In genomic region chr9:25175039-25175442, GRCm38 (mm10) we compare ENCODE assay signal across 9 mouse cellular contexts. TPM values are rescaled to one million over a fixed set of nuclear protein-coding genes. Genes with fewer than 3 reads are reported as not detected.
A peak's percentile ranks its signal among the peaks of the same experiment; 100 is the strongest.
DNase-seq lines count a peak whose midpoint lies in the region; ATAC-seq and TF ChIP-seq lines count a peak whose summit lies in the region.
"Had no signal": no experiment of that assay in that cellular context is flagged by ENCODE, and none has a peak within 500 bp of the region (broad histone marks: within the 10 kb centered on the region; RNA-seq: fewer than 3 reads in every experiment).

No protein-coding gene starts in this region.

- no peak overlapping the region for H3K9ac ChIP-seq in forebrain, embryonic 13.5 days
- no peak overlapping the region for H3K9ac ChIP-seq in forebrain, embryonic 12.5 days

- DNase-seq in cerebellum, postnatal 14 days, result peak; percentile 83 to 93
- peak; percentile 87 for DNase-seq in gastrocnemius, postnatal 25 days
- DNase-seq in kidney, adult 2 months, result peak; percentile 52
- DNase-seq in left cerebral cortex, postnatal 25 days (ENCODE audit: low spot score in 2 of 2), result peak; percentile 84 to 95
- DNase-seq in ovary, postnatal 14 days (ENCODE audit: low spot score), result peak; percentile 29
- DNase-seq in natural killer cell, adult 2 months (ENCODE audit: low spot score in 2 of 2), result no peak

- H3K27me3 ChIP-seq in forebrain, embryonic 13.5 days, result no peaks in the 10 kb centered on the region
- no peaks in the 10 kb centered on the region for H3K27me3 ChIP-seq in forebrain, embryonic 12.5 days
- no peaks in the 10 kb centered on the region for H3K27me3 ChIP-seq in kidney, adult 2 months (replicated peaks; ENCODE audit: control insufficient read depth, insufficient read depth, low read length)

- peak; percentile 59; the same call in 1 of the 2 replicates for ATAC-seq in forebrain, embryonic 13.5 days
- ATAC-seq in forebrain, embryonic 12.5 days (ENCODE audit: low FRiP score), result no peak

- H3K4me1 ChIP-seq in forebrain, embryonic 13.5 days, result peaks cover 8% of the 10 kb centered on the region; the same call in 1 of the 2 replicates
- H3K4me1 ChIP-seq in forebrain, embryonic 12.5 days, result no peaks in the 10 kb centered on the region
- peaks cover 5% of the 10 kb centered on the region; the same call in 1 of the 2 replicates for H3K4me1 ChIP-seq in kidney, adult 2 months (ENCODE audit: control insufficient read depth, insufficient read depth, low read length)

- no peaks in the 10 kb centered on the region for H3K9me3 ChIP-seq in forebrain, embryonic 13.5 days (replicated peaks)
- no peaks in the 10 kb centered on the region for H3K9me3 ChIP-seq in forebrain, embryonic 12.5 days

- intact Hi-C loops in left cerebral cortex, postnatal 25 days (cut with DNase I), result loop anchor here (1.0 to 2.0 kb wide), 2 partner anchors 34 to 77 kb away; partner anchors contain the start of gene Sept7

- WGBS in forebrain, embryonic 13.5 days, result 38% methylated on average over 5 of the region's 5 CpGs
- WGBS in forebrain, embryonic 12.5 days, result 55% methylated on average over 5 of the region's 5 CpGs
- 39% methylated on average over 5 of the region's 5 CpGs for WGBS in kidney, adult 2 months

- H3K27ac ChIP-seq in forebrain, embryonic 13.5 days, result no peak overlapping the region
- no peak overlapping the region for H3K27ac ChIP-seq in forebrain, embryonic 12.5 days
- peak overlapping the region; percentile 43; the same call in 1 of the 2 replicates for H3K27ac ChIP-seq in kidney, adult 2 months (ENCODE audit: insufficient read depth, low read depth, low read length)

- H3K36me3 ChIP-seq in forebrain, embryonic 13.5 days (ENCODE audit: poor library complexity, severe bottlenecking), result no peaks in the 10 kb centered on the region
- H3K36me3 ChIP-seq in forebrain, embryonic 12.5 days (replicated peaks), result no peaks in the 10 kb centered on the region
- H3K36me3 ChIP-seq in kidney, adult 2 months (ENCODE audit: control insufficient read depth, insufficient read depth, low read length), result no peaks in the 10 kb centered on the region

- no peak overlapping the region for H3K4me2 ChIP-seq in forebrain, embryonic 13.5 days
- H3K4me2 ChIP-seq in forebrain, embryonic 12.5 days, result no peak overlapping the region

- H3K4me3 ChIP-seq in forebrain, embryonic 13.5 days, result no peak overlapping the region
- H3K4me3 ChIP-seq in forebrain, embryonic 12.5 days (replicated peaks), result no peak overlapping the region
- no peak overlapping the region for H3K4me3 ChIP-seq in kidney, adult 2 months (ENCODE audit: insufficient read depth, low read depth, low read length)
- H3K4me3 ChIP-seq: erythroblast, embryonic 14.5 days had no signal

- no peak for TF ChIP-seq CTCF in kidney, adult 2 months (conservative IDR thresholded peaks at IDR 0.05; ENCODE audit: insufficient read depth, insufficient read length, low read depth, low read length)

- TF ChIP-seq POLR2A in kidney, adult 2 months (IDR thresholded peaks at IDR 0.05; ENCODE audit: low read depth, low read length), result no peak

RNA-seq across cellular contexts. Expression of gene Herpud2, which starts 23.4 kb away (rescaled TPM):
- 31.7 and 33.5 TPM in 2 replicates for polyA plus RNA-seq in forebrain, embryonic 13.5 days (2015; fragmentation: Nextera tagmentation; extraction: Ambion mirVana)
- 41.7 and 42.8 TPM in 2 replicates for polyA plus RNA-seq in forebrain, embryonic 12.5 days (2016; fragmentation: Nextera tagmentation; extraction: Ambion mirVana)
- 10 to 100 TPM; 31.4 to 35.1 TPM for total RNA-seq in gastrocnemius, postnatal 25 days (2021)
- polyA plus RNA-seq in kidney, adult 2 months (2012; rRNA removed), result 25.4 and 30.6 TPM in 2 replicates
- total RNA-seq in left cerebral cortex, postnatal 25 days (2021), result 10 to 100 TPM; 51.9 to 52.2 TPM

Comparison
In these comparisons a context has a peak if more than half of its experiments do, and no peak if none do; other contexts are left out.
1. DNase-seq: peak in cerebellum, postnatal 14 days (2 of 2), gastrocnemius, postnatal 25 days (single experiment), kidney, adult 2 months (single experiment), left cerebral cortex, postnatal 25 days (2 of 2) and ovary, postnatal 14 days (single experiment); none in natural killer cell, adult 2 months (0 of 2).